Mouse (Mus musculus): ENCODE results near the gene Mrpl44. TPM values are rescaled to one million over a fixed set of nuclear protein-coding genes. Genes with fewer than 3 reads are reported as not detected.

Mrpl44 gene
- 48.4 and 59.6 TPM in 2 replicates for total RNA-seq (2021)
- long read RNA-seq, transcript Mrpl44-201 (4 exons, 1,424 nt) = major isoform, 47 of 57 reads
- long read RNA-seq, partial matches to known transcripts = 8 of 57 reads
- long read RNA-seq, other reads (novel, unspliced or antisense) = 2 of 57 reads

DNA sequence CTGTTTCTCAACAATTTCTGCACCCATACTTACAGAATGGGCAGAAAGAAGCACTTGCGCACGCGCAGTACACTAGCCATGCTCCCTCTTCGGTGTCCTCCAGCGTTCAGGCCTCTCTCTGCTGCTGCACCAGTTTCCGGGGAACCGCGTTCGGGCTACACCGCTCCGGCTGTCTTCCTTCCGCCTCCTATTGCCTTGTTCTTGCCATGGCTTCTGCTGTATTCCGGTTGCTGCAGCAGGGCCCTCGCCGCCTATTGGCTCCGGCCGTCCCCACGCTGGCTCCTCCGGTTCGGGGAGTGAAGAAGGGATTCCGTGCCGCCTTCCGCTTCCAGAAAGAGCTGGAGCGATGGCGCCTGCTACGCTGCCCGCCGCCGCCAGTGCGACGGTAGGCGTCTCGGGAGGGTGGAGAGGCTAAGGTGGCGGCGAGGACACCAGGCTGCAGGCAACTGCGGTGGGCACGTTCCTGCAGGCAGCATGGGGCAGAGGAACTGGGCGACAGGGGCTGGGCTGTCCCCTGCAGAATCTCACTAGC, at the start of gene Mrpl44, which contains the start of gene Wdfy1:
Mrpl44 (plus strand) TSS at position 92 of the 532 bp plus-strand sequence.
Wdfy1 (minus strand) TSS at position 217 of the 532 bp plus-strand sequence.
- peak; percentile 96 for DNase-seq

DNA sequence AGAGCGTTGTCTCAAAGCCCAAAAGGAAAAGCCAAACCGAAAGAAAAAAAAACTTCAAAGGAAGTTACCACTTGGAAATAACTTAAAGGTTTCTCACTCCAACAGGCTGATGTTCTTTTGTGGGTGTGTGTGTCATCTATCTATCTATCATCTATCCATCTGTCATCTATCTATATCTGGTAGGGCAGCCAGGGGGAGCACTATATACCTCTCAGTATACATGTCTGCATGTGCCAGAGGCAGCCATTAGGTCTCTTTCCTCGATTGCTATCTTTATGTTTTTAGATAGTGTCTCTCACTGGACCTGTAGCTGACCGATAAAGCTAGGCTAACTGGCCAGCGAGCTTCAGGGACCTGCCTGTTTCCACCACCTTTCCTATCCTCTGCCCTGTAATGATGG, 41.0 kb upstream of the Mrpl44 start:
- DNase-seq = no peak

DNA sequence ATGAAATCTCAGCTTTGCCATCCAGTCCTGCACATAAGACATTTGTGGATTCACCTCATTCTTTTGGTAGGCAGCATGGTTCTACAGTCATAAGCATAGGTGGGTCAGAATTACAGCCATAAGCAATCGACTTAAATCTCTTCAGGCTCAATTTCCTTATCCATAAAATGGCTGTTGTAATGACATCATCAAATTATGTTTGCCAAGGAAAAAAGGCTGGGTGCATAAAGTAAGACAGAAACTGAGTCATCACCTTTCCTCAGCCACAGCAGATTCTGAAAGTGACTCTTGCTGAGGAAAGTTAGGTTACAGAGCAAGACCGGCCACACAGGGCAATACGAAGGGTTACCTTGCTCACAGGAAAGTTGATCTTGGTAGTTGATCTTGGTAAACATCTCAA, 39.4 kb upstream of the Mrpl44 start:
- DNase-seq = no peak

DNA sequence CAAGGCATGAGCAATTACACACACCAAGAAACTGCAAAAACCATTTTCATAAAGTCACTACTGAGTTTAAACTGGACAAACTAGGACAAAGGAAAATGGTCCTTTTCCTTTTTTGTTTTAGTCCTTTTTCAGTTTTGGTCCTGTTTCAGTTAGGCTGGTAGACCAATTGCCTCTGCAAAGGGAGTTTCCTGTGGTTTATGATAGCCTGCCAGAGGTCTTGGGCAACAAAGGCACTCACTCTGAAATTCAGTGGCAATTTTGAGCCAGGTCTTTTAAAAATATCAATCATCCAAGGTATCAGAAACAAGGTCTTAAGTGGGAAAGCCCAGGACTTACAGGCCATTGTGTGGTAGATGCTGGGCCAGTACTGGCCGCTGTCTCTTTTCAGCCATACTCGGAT, 36.1 kb upstream of the Mrpl44 start:
- no peak for DNase-seq

DNA sequence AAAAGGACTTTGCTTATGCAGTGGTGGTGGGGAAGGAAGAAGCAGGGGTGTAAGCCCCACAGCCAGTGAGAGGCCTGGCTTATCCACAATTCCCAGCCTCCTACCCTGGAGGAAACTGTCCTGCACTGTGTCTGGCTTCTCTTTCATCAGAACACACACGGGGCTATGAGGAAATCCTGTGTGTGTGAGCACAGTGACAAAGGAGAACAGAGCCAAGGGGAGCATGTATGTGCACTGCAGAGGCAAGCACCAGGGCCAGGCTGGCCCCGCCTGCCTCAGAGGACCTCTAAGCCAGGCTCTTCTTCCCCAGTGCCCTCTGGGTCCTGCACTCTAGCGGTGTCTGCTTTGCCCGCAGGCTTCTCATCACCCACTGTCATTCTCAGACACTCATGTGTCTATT, 34.8 kb upstream of the Mrpl44 start:
- no peak for DNase-seq

DNA sequence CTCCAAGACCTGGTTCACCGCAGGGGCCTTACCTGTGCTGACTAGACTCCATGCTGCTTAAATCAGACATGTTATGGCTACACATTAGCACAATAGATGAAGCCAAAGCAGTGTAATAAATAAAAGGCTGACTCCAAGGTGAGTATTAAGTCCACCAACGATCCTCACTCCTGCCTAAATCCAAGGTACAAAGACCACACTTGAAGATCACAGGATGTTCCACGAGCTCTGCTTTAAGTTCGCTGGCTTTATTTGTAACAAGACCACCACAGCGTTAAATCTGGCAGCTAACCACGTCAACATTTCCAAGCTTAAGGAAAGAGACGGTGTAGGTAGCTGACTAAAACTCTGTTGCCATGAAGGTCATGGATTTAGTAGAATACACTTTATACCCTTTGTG, 32.9 kb upstream of the Mrpl44 start:
- no peak for DNase-seq

DNA sequence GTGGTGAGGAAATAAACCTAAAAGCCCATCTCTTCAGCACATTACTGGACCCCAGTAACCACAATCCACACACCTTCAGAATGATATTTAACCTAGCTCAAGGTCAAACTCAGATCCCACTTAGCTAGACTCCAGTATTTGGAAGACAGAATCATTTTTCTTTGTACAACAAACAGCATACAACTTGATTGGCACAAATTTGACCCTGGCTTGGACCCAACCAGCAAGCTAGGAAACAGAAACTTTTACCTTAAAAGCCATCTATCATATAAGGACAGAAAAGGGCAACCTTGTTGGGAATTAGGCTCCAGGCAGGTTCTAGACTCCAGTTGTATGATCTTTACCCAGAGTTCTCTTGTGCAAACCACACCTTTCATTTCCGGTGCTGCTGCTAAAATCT, 32.4 kb upstream of the Mrpl44 start:
- DNase-seq = no peak

DNA sequence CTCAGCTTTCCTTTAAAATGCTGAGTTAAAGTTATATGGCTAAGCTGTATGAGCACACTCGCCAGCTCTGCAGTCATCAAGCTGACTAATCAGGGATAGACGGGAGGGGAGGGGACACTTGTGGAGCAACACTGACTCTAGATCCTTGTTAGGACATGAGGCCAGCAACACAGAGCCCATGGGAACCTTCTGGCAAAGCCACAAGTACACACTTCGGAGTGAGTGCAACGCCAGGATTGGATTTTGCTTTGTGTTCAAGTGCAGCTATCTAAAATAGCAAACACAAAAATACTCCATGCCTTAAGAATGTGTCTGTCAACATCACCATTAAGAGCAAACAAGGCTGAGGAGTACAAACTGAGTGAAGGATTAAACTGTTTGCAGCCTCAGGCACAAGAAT, 29.8 kb upstream of the Mrpl44 start:
- peak; percentile 31 for DNase-seq

DNA sequence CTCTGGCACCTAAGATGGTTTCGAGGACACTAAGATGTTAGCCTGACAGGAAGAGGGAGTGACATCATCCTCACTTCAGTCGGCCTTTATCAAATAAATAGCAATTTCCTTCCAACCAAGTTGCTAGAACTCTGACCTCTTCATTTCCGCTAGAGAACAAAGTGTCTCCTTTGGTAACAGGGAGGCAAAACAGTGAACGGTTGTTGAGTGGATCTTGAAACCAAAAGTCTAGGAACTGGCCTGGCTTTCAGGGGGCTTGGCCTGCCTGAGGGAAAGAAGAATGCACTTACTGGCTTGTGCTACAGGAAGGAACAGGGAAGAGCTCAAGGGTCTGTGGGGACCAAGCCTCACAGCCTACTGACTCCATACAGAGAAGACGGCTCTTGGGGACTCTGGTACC, 24.6 kb upstream of the Mrpl44 start:
- no peak for DNase-seq

DNA sequence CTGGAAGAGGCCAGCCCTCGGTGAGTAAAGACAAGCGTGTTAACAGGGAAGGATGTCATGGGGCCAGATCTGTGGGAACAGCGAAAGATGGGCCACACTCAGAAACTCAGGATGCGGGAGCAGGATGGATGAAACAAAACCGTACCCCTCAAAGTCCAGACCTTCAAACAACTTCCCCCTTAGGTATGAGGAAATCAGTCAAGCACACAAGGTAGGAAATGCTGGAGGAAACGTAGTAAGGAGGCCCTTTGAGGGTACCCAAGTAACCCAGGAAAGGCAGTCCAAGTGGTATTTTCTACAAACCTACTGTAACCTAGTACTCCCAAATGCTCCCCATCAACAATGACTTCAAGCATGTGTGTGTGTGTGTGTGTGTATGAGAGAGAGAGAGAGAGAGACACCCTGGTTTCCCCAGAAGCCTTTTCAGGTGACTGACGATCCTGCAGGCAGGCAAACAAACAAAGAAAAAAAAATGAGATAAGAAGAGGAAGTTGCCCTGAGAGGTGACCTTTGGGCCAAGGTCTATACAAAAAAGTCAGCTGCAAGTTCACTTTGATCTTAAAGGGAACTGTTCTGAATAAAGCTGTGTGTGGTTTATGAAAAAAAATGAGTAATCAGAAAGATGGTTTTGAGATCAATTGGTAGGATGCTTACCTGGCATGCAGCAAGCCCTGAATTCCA, 23.7 kb upstream of the Mrpl44 start:
- no peak for DNase-seq

DNA sequence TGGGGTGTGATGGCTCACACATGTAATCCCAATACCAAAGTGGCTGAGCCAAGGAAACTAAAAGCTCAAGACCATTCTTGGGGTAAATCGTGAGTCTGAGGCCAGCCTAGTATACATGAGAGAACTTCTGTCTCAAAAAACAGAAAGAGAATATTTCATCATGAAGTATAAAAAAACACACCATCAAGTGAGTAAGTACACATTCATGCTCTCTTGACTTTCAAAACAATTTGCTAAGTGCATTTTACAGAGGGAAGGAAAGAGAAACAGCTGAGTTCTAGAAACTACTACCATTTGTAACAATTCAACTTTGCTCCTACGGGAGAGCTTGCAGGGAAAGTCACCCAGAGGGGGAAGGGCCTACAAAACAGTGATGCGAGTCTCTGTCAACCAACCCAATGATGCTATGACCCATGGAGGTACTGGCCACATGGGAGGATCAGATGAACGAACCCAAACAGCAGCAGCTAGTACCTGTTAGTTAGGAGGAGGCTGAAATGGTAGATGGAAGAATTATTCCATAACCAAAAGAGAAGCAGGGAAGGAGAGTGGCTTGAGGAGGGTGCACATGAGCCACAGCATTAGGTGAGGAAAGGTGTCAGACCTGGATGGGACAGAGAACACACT, 23.0 kb upstream of the Mrpl44 start:
- no peak for DNase-seq

DNA sequence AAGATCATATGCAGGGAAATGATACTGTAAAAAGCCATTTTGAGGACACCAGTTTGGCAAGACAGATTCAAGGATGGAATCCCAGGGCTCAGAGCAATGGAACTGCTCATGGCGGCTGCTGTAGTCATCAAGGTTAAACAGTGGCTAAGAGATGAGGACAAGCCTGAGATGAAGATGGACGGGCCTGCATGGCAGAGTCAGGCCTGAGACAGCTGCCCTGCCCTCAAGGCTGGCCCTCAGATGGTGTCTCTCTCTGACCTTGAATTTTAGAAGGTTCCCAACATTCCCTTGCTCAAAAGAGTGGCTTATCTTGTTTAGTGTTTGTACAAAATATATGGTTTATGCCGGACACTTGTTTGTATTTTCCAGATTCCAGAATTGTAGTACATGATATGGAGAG, 22.4 kb upstream of the Mrpl44 start:
- DNase-seq = no peak

DNA sequence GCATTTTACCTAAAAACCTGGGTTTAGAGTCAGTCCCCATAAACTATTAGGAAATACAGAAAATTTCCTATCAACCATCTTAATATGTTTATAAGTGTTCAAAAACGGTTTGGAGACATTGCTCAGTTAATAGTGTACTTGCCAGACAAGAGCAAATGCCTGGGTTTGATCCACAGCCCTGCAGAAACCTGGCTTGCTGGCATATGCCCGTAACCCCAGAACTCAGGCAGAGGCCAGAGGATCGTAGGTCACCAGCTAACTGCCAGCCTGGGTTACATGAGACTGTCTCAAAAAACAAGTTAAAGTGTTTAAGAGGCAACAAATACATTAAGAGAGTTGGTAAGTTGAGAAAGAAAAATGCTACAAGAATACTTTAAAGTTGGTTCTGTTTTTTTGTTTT, 20.9 kb upstream of the Mrpl44 start:
- no peak for DNase-seq

DNA sequence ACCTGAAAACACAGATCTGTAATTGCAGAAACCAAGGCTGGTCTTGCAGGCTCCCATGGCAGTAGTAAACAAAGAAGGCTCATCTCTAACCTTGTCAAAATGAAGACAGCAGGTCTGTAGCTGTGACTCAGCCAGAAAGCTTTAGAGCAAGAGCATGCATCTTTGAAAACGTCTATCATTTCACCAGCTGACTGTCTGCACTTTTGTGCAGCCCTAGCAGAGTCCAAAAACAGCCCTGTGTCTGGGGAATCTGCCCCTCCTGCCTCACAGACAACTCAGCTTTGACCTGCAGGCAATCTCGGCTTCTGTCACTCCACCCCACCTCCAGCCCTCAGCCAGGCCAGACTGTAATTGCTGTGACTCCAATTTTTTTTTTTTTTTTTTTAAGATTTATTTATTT, 20.4 kb upstream of the Mrpl44 start:
- DNase-seq = no peak

DNA sequence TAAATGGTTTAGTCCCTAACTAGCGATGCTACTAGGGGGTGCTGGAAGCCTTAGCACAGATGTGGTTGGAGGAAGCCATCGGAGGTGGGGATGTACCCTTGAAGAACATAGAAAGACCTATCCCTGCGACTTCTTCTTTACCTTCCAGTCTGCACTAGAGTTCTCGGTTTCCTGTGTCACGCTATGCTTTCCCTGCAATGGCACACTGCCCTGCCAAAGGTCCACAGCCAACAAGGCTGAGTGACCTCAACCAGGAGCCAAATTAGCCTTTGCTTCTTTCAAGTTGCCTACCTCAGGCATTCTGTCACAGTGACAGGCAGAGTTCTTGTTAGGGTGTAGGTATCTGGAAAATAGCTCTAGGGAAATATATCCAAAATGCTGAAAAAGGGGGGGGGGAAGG, 19.4 kb upstream of the Mrpl44 start:
- no peak for DNase-seq

DNA sequence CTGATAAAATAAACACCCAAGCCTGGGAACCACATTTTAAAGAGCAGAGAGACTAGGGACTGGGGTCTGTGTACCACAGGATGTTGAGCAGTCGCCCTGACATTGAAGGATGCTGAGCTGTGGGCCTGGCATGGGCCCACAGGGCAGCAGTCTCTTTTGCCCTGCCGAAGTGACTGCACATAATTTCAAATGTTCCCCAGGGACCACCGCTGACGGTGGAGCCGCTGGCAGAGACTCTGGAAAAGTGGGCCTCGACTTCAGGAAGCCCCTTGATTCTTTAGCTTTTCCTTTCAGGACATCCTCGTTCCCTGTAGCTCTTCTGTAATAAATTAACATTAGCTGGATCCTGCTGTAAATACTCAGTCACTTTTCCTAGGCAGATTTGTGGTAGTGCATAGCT, 18.7 kb upstream of the Mrpl44 start:
- DNase-seq = no peak

DNA sequence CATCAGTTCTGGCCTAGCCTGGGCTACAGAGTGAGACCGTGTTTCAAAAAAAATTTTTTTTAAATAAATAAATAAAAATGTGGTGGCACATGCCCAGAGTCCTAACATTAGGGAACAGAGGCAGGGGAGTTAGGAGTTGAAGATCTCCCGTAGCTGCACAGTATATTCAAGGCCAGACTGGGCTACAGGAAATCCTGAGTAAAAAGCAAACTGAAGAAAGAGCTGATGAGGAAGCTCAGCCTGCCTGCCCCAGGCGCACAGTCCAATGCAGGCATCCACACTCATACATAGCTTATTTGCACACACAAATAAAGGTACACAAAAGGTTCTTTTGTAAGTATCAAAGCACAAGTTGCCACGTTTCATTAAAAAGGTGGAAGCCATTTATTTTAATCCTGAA, 18.2 kb upstream of the Mrpl44 start:
- no peak for DNase-seq

DNA sequence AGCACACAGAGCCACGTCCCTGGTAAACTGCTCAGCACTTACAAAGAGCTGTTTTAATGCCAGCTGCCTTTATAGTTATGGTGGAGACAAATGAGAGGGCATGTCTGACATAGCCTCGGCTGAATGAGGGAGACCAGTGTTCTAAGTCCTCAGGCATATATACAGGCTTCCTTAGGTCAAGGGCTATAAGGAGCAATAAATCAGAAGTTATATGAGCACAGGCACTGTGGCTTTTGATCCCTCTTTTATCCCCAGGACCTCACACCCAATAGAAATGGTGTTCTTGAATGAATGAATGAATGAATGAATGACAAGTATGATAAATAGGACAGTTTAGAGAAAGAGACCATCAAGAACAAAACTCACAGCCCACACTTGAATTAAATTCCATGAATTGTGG, 16.8 kb upstream of the Mrpl44 start:
- DNase-seq = no peak

DNA sequence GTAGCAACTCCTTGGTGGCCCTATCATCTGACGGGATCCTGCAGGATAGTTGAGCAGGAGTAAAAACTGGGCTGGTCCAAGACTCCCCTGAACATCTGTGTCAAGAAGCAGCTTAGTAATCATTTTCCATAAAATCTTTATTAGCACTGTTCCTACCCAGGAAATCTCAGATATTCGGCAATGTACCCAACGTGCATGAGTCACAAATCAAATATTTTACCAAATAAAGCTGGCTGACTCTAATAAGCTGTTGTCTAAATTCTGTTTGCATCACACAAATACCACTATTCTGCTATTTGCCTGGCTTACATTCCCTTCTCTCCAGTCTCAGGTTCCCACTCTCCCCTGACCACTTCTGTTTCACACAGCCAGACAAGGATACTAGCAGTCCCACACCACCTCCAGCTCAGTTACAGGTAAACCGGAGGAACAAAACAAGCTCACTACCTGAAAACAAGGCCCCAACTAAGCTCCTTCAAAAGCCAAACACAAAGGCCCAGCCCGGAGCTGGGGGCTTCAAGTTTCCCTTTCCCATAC, 16.3 kb upstream of the Mrpl44 start:
- no peak for DNase-seq

DNA sequence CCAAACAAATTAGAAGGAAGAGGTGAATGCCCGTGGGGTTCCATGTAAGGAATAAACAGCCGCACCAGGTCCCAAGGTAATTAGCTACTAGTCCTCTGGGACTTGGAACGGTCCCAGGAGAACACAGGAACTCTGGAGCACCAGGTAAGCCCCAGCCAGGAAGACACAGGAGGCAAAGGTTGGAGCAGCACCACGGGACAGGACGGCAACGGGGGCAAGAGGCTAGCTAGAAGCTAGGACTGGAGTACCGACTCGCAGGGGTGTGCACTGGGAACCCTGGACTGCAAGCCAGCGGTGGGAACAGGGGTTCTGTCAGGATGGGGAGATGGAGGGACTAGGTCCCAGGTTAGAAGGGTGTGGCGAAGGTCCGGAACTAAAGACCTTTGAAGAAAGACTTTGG, 15.2 kb upstream of the Mrpl44 start:
- DNase-seq = peak; percentile 31

DNA sequence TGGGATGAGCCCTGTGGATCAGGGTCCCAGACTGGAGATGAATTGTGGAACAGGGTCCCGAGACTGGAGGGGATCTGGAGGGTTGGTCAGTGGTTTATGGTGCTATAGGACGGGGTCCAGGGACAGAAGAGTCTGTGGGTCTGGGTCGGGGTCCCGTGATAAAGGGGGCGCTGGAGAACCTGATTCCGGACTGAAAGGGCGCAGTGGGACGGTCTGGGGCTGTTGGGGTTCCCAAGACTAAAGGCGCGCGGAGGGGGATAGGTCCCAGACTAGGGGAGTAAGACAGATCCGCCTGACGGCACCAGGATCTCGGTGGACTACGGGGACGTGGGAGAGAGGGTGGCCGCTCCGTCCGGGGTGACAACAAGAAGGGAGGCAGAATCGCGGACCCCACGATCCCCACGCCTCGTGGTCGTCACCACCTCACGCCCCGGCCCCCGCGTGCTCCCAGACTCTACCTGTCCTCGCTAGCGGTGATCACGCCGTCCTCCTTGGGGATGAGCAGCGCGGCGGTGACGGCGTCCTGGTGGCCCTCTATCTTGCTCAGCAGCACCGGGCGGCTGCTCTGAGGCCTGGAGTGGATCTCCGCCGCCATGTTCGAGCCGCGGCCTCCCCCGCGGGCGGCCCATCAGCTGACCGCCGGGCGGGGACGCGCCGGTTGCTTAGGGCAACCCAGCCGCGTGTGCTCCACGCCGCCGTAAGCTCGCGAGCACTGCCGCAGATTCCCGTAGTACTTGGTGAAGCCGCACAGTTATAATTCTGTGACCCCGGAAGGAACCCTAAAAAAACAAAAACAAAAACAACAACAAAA, 14.5 kb upstream of the Mrpl44 start:
- DNase-seq = peak; percentile 85

DNA sequence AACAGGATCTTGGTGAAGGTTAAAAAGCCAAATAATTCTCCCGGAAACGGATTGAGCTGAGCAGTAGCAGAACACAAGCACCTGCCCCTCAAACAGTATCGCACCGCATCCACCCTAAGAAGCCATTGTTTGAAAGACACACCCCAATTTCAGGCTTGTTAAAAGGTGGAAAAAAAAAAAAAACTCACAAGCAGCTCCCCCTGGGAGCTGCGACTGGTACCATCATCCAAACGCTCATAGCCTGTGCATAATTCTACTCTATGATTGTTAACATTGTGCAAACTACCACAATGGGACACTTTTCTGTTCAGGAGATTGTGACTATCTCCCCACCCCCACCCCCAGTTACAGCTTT, 13.9 kb upstream of the Mrpl44 start:
- DNase-seq = no peak
